Mouse (Mus musculus) lung, embryonic 15.5 days (tissue): ENCODE measurements around the gene Dnah2. TPM values are rescaled to one million over a fixed set of nuclear protein-coding genes. Genes with fewer than 3 reads are reported as not detected.
"Not testable (repeated sequence)": the region's sequence is repeated elsewhere in the genome, so short reads cannot be mapped to it uniquely, and the experiment has no call there.

Experiments
- ATAC-seq: fragments of 200-750 bp; cut with Nextera tagmentation; 2 replicates; pipeline ENCODE4 v1.8.0; 2017; ENCODE audit warnings: moderate number of reproducible peaks, borderline replicate concordance; ENCODE audit not compliant: low FRiP score, low TSS enrichment; ENCODE audit errors: extremely low read depth
- H3K27ac ChIP-seq: fragments of 300-500 bp; sonication (generic); 2 replicates; pipeline ENCODE4 v1.5.1; 2015; ENCODE audit warnings: moderate library complexity, mild to moderate bottlenecking, inconsistent platforms
- H3K27me3 ChIP-seq: fragments of 300-500 bp; sonication (generic); 2 replicates; pipeline ENCODE4 v1.6.1; 2015; ENCODE audit warnings: inconsistent platforms
- H3K36me3 ChIP-seq: fragments of 300-500 bp; sonication (generic); 2 replicates; pipeline ENCODE4 v1.6.1; 2015; ENCODE audit warnings: inconsistent platforms
- H3K4me1 ChIP-seq: fragments of 300-500 bp; sonication (generic); 2 replicates; pipeline ENCODE4 v1.6.1; 2015; ENCODE audit warnings: inconsistent platforms
- H3K4me2 ChIP-seq: fragments of 300-500 bp; sonication (generic); 2 replicates; pipeline ENCODE4 v1.6.1; 2015; ENCODE audit warnings: inconsistent platforms, mild to moderate bottlenecking, moderate library complexity
- H3K4me3 ChIP-seq: fragments of 300-500 bp; sonication (generic); 2 replicates; pipeline ENCODE4 v1.5.1; 2015; ENCODE audit warnings: mild to moderate bottlenecking, inconsistent platforms
- H3K9ac ChIP-seq: fragments of 300-500 bp; sonication (generic); 2 replicates; pipeline ENCODE4 v1.6.1; 2015; ENCODE audit warnings: inconsistent platforms
- H3K9me3 ChIP-seq: fragments of 300-500 bp; sonication (generic); 2 replicates; pipeline ENCODE4 v1.6.1; 2016; ENCODE audit warnings: inconsistent platforms
- WGBS: fragments of 180-500 bp; shearing (Covaris S2); methylation state at CpG from one replicate; pipeline ENCODE4 v1.1.7; 2015; 5-methylcytosine and 5-hydroxymethylcytosine counted together
- polyA plus RNA-seq: library from polyadenylated mRNA; unstranded; fragments of >200 nt; fragmentation: Nextera tagmentation; extraction: Ambion mirVana; gene quantifications from 2 replicates; pipeline ENCODE4 v1.2.1, GENCODE M21; 2015

The Dnah2 gene
- polyA plus RNA-seq, 1 experiment from 2014 or later: 1.1 TPM

DNA sequence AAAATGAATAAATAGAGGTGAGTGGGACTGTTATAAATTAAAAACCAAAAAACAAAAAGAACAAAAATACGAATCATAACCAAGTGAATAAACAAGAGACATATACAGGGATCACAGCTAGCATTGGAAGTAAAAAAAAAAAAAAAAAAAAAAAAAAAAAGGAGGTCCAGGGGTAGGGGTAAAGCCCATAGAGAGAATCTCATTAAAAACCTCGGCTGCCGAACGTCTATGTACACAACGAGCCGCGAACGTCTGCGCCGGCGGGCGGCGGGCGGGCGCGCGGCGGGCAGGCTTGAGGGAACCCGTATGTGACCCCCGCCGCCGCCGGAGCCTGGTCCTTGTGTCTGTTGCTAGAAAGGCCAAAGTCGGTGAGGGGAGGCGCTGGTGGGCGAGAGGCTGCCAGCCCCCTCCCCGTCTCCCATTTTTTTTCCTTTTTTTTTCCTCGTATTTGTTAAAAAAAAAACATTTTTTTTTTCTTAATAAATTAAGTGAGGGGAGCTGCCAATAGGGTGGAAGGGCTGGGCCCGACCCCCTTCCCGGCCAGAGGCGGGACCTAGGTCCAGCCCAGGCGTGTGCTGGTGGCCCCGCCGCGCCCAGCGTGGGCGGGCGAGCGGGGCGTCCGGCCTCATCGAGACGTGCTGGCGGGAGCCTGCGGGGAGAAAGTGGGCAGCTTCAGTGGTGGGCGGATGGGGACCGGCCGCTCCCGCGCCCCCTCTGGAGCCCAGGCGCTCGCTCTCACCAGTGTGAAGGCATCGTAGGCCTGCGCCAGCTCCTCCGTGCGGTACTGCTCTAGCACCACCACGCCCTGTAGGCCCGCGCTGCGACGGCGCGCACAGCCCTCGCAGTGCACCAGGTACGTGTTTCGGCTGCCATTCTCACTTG is 149.5 kb downstream of the Dnah2 start:
- no peak overlapping the region for H3K9ac ChIP-seq
- H3K4me3 ChIP-seq: peak overlapping the region; percentile 11
- 0 out of 2 replicates have a peak overlapping the region, but pooled peaks have one; percentile 11 for H3K27ac ChIP-seq
- peaks cover 41% of the 10 kb centered on the region for H3K36me3 ChIP-seq
- H3K9me3 ChIP-seq: no peaks in the 10 kb centered on the region
- WGBS: 28% methylated on average over 64 of the region's 66 CpGs
- H3K4me2 ChIP-seq: peak overlapping the region; percentile 68
- H3K4me1 ChIP-seq: peaks cover 36% of the 10 kb centered on the region
- H3K27me3 ChIP-seq: no peaks in the 10 kb centered on the region
- ATAC-seq: no peak

DNA sequence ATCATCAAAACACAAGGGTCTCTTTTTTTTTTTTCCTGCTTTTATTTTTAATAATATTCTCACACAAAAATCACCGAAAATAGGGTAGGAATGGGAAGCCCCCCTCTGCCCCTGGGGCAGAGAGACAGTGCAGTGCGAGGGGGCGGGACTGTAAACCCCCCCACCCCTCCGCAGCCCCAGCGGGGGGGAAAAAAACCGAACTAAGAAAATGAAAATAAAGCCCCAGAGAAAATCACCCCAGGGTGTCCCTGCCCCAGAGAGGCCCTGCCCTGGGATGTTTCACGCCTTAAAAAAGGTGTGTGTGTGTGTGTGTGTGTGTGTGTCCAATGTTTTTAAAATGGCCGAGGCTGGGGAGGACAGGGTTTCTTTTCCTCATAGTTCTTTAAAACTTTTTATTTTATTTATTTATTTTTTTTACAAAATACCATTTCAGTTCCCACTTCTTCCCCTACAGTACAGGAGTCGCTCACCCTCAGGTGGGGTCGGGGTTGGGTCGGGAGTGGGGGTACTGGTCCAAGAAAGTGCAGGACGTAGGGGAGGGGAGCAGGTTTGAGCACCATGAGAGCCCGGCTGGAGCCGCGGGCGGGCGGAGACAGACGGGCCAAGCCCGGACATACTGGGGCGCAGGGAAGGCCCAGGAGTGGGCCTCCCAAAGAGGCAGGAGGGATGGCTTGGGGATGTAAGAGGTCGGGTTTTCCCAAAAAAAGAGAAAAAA is 150.3 kb downstream of the Dnah2 start:
- Histone ChIP-seq H3K9me3 (no peaks in the 10 kb centered on the region), H3K4me3 (peak overlapping the region; percentile 69), H3K36me3 (peaks cover 33% of the 10 kb centered on the region), H3K27ac (peak overlapping the region; percentile 97), H3K9ac (peak overlapping the region; percentile 93), H3K4me1 (peaks cover 42% of the 10 kb centered on the region), H3K4me2 (peak overlapping the region; percentile 68), H3K27me3 (no peaks in the 10 kb centered on the region)
- 38% methylated on average over 21 of the region's 21 CpGs for WGBS
- ATAC-seq: no peak

DNA sequence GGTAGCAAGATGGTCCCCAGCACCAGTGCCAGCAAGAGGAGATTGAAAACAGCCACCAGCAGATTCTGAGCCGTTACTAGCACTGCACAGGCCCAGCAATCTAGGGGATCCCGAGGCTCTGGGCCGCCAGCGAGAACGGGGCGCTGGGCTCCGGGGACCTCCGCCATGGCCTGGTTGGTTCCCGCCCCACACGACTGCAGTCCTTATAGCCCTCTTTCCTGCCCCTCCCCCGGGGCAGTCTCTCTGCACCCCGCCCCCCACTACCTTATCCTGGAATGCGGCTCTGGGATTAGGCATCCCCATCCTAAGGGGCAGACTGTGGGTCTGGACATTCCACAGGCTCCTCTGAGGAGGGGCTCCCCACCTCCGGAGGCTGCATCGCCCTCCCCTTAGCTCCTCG is 150.9 kb downstream of the Dnah2 start, which contains the start of gene Tmem88:
TSS of gene Tmem88 (minus strand) at position 176 of the 400 bp plus-strand sequence.
- Histone ChIP-seq H3K4me1 (peaks cover 42% of the 10 kb centered on the region), H3K9me3 (no peaks in the 10 kb centered on the region), H3K4me3 (peak within 1 kb of the TSS; percentile 69), H3K9ac (peak within 1 kb of the TSS; percentile 93), H3K27ac (peak within 1 kb of the TSS; percentile 97), H3K36me3 (peaks cover 28% of the 10 kb centered on the region), H3K27me3 (no peaks in the 10 kb centered on the region), H3K4me2 (peak within 1 kb of the TSS; percentile 68)
- no peak for ATAC-seq
- WGBS: 7% methylated on average over 13 of the region's 16 CpGs

DNA sequence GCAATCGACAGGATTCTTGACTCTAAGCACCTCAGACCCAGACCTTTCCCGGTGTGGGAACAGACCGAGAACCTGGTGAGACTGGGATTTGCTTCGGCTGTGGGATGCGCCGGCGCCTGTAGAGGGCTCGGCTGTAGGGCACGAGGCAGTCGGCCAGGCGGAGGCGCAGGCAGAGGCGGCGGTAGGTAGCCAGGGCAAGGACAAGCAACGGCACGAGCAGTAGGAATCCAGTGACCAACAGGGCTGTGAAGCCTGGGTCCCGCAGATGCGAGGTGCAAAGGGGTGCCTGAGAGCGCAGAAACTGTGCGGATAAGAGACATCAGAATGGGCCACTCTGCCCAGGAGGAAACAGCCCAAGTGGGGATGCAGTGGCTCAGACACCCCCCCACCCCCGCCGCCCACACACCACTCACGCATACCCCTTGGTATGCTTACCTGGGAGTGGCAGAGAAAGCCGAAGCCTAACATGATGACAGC is 151.3 kb downstream of the Dnah2 start:
- Histone ChIP-seq H3K4me1 (peaks cover 42% of the 10 kb centered on the region), H3K4me3 (peak overlapping the region; percentile 69), H3K27ac (peak overlapping the region; percentile 97), H3K9ac (peak overlapping the region; percentile 93), H3K4me2 (peak overlapping the region; percentile 68), H3K9me3 (no peaks in the 10 kb centered on the region), H3K36me3 (peaks cover 24% of the 10 kb centered on the region), H3K27me3 (no peaks in the 10 kb centered on the region)
- no peak for ATAC-seq
- 13% methylated on average over 24 of the region's 24 CpGs for WGBS

DNA sequence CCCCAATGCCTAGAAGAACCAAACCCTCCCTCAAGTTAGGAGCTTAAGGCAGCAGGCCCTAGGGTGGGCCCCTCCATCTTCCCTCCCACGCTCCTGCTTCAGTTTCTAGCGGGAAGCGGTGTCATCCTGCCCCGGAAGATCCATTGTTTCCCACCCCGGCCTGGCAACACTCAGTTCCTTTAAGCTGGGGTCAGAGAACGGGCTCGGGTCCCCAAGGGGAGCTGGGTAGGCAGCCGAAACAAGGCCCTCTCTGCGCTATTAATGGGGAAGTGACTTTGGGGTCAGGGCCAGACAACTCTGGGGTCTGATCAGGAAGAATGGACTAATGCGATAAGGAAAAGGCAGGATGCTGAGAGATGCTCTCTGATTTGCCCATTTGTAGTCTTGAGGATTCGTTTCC is 152.1 kb downstream of the Dnah2 start:
- WGBS: 31% methylated on average over 11 of the region's 11 CpGs
- peak overlapping the region; percentile 97 for H3K27ac ChIP-seq
- H3K4me1 ChIP-seq: peaks cover 42% of the 10 kb centered on the region
- peak overlapping the region; percentile 68 for H3K4me2 ChIP-seq
- H3K9me3 ChIP-seq: no peaks in the 10 kb centered on the region
- no peaks in the 10 kb centered on the region for H3K27me3 ChIP-seq
- H3K36me3 ChIP-seq: peaks cover 18% of the 10 kb centered on the region
- H3K9ac ChIP-seq: peak overlapping the region; percentile 93
- ATAC-seq: no peak
- peak overlapping the region; percentile 69 for H3K4me3 ChIP-seq

DNA sequence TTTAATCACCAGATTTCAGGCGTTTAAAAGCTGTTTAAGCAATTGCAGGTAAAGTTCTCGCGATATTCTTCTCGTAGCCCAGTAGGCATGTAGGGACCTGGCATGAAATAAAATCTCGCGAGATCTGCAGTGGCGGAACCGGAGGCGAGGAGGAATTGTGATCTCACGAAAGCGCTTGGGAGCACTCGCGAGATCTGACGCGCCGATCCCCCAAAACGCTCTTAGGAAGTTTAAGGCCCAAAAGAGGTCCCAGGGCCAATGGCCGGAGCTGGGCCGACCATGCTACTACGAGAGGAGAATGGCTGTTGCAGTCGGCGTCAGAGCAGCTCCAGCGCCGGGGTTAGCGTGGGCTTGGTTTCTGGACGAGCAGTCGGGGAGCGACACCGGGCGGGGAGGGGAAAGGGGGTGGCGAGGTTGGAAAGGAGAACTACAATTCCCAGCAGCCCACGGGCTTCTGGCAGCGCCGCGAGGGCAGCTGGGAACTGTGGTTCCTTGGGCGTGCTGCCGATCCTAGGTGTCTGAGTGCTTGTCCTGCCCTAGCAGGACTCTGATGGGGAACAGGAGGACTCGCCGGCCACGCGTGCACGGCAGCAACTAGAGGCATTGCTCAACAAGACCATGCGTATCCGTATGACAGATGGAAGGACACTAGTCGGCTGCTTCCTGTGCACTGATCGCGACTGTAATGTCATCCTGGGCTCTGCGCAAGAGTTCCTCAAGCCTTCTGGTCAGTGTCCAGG is 153.1 kb downstream of the Dnah2 start:
- under 1% methylated on average over 48 of the region's 48 CpGs for WGBS
- ATAC-seq: peak; percentile 86
- H3K9ac ChIP-seq: peak overlapping the region; percentile 93
- H3K4me3 ChIP-seq: peak overlapping the region; percentile 69
- H3K36me3 ChIP-seq: peaks cover 10% of the 10 kb centered on the region
- H3K27me3 ChIP-seq: no peaks in the 10 kb centered on the region
- no peaks in the 10 kb centered on the region for H3K9me3 ChIP-seq
- H3K27ac ChIP-seq: peak overlapping the region; percentile 97
- H3K4me1 ChIP-seq: peaks cover 42% of the 10 kb centered on the region
- peak overlapping the region; percentile 68 for H3K4me2 ChIP-seq

DNA sequence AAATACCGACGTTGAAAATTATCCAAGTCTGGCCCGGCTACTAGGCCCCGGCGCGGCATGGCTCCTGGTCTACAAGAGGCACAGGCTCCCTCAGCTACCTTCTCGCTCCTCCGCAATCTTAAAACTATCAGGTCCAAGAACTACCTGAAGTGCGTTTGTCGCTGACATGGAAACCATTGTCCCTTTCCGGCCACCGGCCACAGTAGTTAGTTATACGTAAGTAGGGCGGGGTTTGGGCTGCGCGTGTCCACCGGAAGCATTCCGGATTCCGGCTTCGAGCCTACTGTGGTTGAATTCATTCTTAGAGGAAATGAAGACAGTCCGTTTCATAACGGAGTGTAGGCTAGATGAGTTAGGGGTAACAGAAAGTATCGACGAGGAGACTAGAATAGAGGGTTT is 153.7 kb downstream of the Dnah2 start, which contains the start of the genes Naa38 and Cyb5d1:
TSS of gene Naa38 (plus strand) at position 253 of the 399 bp plus-strand sequence.
TSS of gene Cyb5d1 (minus strand) at position 397 of the 399 bp plus-strand sequence.
- peak; percentile 79 for ATAC-seq
- H3K36me3 ChIP-seq, H3K27me3 ChIP-seq, H3K9me3 ChIP-seq: not testable (repeated sequence)
- under 1% methylated on average over 24 of the region's 24 CpGs for WGBS
- H3K4me3 ChIP-seq: peak within 1 kb of the TSS; percentile 69
- H3K4me1 ChIP-seq: peaks cover 44% of the 10 kb centered on the region
- H3K27ac ChIP-seq: peak within 1 kb of the TSS; percentile 97
- peak within 1 kb of the TSS; percentile 93 for H3K9ac ChIP-seq
- H3K4me2 ChIP-seq: peak within 1 kb of the TSS; percentile 68

DNA sequence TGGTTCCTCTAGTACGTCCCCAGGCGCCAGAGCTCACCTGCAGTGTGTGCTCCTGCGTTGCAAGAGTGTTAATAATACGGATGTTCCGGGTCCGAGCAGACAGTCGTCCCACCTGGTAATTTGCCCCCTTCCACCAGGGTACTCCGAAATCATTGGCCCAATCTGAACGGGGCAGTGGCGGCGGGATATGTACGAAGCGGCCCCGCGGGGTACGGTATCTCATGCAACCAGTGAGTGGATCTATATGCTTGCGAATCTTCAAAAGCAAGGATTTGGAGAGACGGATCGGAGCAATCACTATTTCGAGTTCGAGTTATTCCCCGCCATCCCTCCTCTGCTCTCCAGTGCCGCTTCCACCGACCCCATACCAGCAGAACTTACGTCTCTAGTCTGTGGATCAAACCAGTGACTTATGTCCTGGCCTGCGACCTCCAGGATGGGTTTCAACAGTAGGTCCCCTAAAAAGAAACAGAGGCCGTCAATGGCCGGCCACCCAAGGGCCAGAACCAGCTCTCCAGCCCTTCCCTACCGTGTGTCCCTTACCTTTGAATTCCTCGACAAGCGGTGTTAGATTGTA is 154.2 kb downstream of the Dnah2 start:
- WGBS: under 1% methylated on average over 31 of the region's 31 CpGs
- not testable (repeated sequence) for H3K36me3 ChIP-seq, ATAC-seq, H3K9me3 ChIP-seq, H3K27me3 ChIP-seq
- Histone ChIP-seq H3K9ac (peak overlapping the region; percentile 93), H3K4me1 (peaks cover 43% of the 10 kb centered on the region), H3K4me3 (peak overlapping the region; percentile 69), H3K4me2 (peak overlapping the region; percentile 68), H3K27ac (peak overlapping the region; percentile 97)

DNA sequence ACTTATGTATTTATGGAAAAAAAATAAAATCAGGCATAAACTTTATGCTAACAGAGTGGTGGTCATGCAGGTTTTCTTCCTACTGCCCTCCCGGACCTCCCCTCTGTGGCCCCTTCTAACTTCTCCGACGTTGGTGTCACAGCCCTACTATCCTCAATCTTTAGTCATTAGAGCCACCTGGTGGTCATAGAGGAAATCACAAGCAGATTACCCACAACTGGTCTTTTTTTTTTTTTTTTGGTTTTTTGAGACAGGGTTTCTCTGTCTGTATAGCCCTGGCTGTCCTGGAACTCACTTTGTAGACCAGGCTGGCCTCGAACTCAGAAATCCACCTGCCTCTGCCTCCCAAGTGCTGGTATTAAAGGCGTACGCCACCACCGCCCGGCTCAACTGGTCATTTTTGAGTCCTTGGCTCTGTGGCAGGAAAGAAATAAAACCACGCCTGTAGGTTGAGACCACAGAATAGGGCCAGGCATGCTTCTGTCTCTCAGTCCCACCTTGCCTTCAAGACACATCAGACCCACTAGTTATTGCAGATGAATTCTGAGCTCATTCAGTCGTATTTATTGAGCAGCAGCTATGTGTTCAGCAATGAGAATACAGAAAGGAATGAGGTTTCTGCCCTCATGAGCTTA is 158.4 kb downstream of the Dnah2 start:
- Histone ChIP-seq H3K4me1 (peaks cover 13% of the 10 kb centered on the region), H3K9ac (no peak overlapping the region), H3K4me2 (no peak overlapping the region), H3K27me3 (no peaks in the 10 kb centered on the region), H3K4me3 (no peak overlapping the region), H3K27ac (no peak overlapping the region), H3K36me3 (no peaks in the 10 kb centered on the region), H3K9me3 (no peaks in the 10 kb centered on the region)
- 51% methylated on average over 10 of the region's 10 CpGs for WGBS
- ATAC-seq: no peak

DNA sequence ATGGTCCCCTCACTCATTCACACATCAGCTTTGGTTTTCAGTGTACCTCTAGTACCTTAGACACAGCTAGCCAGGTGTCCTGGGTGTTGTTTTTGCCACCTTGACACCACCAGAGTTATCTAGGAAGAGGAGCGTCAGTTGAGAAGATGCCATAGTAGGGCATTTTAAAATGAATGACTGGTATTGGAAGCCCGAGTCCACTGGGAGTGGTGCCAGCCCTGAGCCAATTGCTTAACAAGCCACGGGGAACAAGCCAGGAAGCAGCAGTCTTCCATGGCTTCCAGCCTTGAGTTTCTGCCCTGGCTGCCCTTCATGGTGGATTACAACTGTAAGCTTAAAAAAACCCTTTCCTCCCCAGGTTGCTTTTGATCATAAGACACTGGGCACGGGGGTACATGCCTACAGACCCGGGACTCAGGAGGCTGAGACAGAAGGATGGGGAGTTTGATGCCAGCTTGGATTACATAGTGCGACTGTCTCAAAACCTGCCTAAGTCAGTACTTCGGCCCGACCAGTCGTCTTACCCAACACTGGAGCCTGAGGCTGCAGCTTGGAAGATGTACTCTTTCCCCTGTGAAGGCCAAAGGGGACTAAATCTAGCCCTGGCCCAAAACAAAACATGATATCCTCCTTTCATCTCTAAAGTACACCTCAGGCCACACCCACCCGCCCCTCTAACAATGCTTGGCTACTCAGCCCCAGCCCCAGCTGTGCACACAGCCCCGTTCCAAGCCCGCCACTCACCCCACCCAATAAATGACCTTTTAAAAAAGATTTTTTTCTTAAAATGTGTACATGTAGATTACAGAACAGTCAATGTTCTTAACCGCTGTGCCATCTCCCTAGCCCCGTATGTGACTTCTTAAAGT is 159.1 kb downstream of the Dnah2 start:
- H3K9ac ChIP-seq: no peak overlapping the region
- WGBS: 58% methylated on average over 14 of the region's 14 CpGs
- ATAC-seq: no peak; the same call in 1 of the 2 replicates
- no peaks in the 10 kb centered on the region for H3K36me3 ChIP-seq
- H3K27ac ChIP-seq: 0 out of 2 replicates have a peak overlapping the region, but pooled peaks have one; percentile 13
- no peaks in the 10 kb centered on the region for H3K27me3 ChIP-seq
- no peaks in the 10 kb centered on the region for H3K9me3 ChIP-seq
- peaks cover 13% of the 10 kb centered on the region for H3K4me1 ChIP-seq
- H3K4me2 ChIP-seq: no peak overlapping the region
- H3K4me3 ChIP-seq: no peak overlapping the region
